Mouse (Mus musculus) 3T3-L1 (cell line): ENCODE data around the gene Hkdc1.

Experiments
- DNase-seq: peaks from one replicate; pipeline ENCODE4 v3.0.0-alpha.2; 2015; ENCODE audit warnings: low read depth, low spot score

Hkdc1 gene

GRCm38 (mm10) chr10:62380936-62381335, 41.4 kb downstream of the Hkdc1 start:
- DNase-seq, result peak; percentile 28

- DNase-seq, result no peak
Measured at GRCm38 (mm10) chr10:62379808-62380207, 42.5 kb downstream of the Hkdc1 start, which contains the start of gene Hk1. Gene Hk1, minus strand, starts transcription at chr10:62379908.

DNA sequence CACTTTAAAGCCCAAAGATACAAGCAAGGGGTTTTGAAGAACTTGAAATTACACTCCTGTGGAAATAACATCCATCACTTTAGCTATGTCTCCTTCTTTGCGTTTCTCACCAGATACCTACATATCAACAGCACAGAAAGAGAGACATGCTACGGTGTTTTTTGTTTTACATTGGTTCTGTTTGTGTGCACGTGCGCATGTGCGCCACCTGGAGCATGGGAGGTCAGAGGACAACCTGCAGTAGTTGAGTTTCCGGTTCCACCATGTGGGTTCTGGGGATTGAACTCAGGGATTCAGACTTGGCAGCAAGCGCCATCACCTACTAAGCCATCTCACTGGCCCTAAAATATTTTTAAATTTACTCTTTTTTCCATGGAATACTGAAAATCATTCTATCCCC, 63.5 kb downstream of the Hkdc1 start:
- DNase-seq, result no peak

DNA sequence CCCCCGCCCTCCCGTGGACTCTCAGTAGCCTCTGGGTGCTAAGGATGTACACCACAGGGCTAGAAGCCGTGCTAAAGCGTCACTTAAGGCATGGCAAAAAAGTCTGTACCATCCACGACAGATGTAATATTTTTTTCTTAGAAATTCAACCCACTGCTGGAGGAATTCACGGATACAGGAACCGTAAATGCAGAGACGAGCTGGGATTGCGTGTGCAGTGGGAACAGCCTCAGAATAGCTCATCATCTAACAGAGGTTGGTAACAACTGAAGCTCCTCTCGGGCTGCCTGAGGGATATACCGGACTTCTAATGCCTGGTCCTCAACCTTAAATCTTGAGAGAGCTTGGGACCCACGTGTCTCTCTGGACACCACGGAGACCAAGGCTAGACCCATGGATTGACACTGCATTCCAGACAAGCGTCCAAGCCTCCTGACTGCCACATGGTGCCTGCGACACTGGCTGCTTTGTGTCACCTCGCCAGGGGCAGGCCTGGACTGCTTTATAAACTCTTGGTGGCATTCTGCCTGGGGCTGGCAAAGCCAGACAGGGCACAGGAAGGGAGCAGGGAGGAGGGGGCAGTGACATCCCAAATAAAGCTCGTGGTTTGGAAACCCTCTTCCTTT, 66.1 kb downstream of the Hkdc1 start:
- no peak for DNase-seq

GRCm38 (mm10) chr10:62345147-62345546, 77.1 kb downstream of the Hkdc1 start:
- no peak for DNase-seq

GRCm38 (mm10) chr10:62344004-62344752, 78.1 kb downstream of the Hkdc1 start:
- DNase-seq, result no peak

DNA sequence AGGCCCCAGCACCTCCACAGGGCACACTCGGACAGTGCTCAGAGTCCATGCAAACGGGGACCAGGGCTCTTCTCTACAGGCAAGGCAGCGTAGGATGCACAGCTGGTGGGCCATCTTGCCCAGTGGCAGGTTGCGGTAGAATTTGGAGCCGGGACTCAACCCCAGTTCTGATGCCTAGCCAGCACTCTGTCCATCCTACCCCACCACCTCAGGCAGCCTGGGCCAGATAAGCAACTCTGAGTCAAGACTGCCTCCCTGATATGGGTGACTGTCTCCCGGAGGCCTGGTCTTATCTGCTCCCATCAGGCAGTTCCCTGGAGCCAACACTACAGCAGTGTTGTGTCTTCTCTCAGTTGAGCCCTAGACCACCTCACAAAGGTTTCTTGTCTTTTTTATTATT, 79.8 kb downstream of the Hkdc1 start:
- DNase-seq, result no peak

- DNase-seq, result no peak
Measured at GRCm38 (mm10) chr10:62341956-62342355, 80.3 kb downstream of the Hkdc1 start.

DNA sequence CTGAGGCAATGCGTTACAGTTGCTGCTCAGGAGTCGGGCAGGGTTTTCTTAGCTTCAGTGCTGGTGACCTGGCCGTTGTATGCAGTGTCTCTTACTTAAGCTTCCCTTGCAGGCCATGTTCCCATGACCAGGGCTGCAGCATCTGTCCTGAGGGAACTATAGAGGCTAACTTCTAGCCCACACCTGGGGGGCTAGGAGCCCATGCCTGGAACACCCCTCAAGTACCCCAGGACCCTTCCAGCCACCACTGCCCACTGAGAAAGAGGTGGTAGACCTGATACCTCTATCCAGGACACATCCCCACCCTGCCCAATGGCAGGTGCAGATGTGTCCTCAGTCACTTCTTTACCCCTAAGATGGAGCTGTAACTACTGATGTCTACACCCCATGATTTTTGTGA, 81.3 kb downstream of the Hkdc1 start:
- DNase-seq, result no peak

- DNase-seq, result peak; percentile 96
Measured at GRCm38 (mm10) chr10:62340095-62340731, 82.1 kb downstream of the Hkdc1 start.

- DNase-seq, result peak; percentile 35
Measured at GRCm38 (mm10) chr10:62339211-62340094, 82.8 kb downstream of the Hkdc1 start.

DNA sequence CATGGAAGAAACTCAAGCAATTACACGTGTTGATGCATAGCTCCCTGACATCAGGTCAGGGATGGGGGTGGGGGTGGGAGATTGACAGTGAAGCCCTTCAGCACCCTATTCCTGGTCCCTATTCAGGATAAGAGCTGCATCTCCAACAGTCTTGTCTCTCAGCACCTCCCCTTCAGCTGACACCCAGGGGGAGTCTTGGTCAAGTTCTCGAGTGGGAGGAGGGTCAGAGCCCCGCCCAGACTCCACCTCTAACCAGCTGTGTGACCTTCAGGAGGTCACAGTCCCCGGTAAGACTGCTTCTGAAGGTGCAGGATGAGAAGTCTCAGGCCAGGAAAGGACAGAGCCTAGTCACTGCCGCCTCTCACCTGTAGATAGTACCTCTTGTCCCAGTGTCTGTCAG, 83.7 kb downstream of the Hkdc1 start:
- peak; percentile 11 for DNase-seq

DNA sequence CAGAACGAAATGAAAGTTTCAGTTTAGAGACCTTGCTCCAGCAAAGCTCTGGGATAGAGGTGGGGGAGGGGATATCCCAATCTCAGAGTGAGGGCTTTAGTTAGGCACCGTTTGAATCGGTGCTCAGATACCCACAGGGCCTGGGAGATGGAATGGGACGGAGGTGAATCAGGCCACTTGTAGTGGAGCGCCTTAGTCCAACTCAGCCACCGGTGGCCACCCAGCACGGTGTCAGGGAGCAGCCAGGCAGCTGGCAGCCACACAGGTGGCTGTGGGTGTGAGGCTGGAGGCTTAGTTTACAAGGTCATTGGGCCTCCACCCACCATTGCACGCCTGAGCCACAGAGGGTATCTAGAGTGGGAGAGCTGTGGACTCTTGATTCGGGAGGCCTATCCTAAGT, 84.1 kb downstream of the Hkdc1 start:
- DNase-seq, result peak; percentile 13

GRCm38 (mm10) chr10:62336601-62337578, 85.4 kb downstream of the Hkdc1 start:
- DNase-seq, result peak; percentile 57

DNA sequence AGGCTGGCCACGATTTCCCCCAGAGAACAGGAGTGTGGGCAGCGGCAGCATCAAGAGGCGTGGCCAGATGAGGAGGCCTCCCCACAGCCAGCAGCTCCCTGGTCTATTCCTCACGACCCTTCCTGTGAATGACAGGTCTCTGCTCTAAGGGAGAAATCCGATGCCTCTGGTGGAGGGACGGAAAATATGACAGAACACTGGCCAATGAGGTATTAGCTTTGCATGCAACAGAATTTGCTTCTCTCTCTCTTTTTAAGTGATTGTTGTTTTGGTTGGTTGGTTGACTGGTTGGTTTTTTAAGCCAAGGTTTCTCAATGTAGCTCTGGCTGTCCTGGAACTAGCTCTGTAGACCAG, 86.9 kb downstream of the Hkdc1 start:
- peak; percentile 49 for DNase-seq

GRCm38 (mm10) chr10:62334686-62335422, 87.4 kb downstream of the Hkdc1 start:
- no peak for DNase-seq

GRCm38 (mm10) chr10:62333269-62333668, 89.0 kb downstream of the Hkdc1 start:
- DNase-seq, result no peak
